Mouse (Mus musculus) bone marrow, adult 2 months (tissue): ENCODE data around the gene Scd4.
"Not testable (repeated sequence)": the region's sequence is repeated elsewhere in the genome, so short reads cannot be mapped to it uniquely, and the experiment has no call there.

Experiments used
- CTCF ChIP-seq: fragments of 200-500 bp; IDR thresholded peaks from 2 replicates; pipeline ENCODE4 v1.5.1; 2011; ENCODE audit warnings: low read length, control low read depth; ENCODE audit not compliant: control insufficient read depth, insufficient read depth
- POLR2A ChIP-seq: fragments of 200-500 bp; IDR thresholded peaks from 2 replicates; pipeline ENCODE4 v1.6.1; 2011; ENCODE audit warnings: low read depth, mild to moderate bottlenecking, control low read depth, low read length, borderline replicate concordance; ENCODE audit not compliant: control insufficient read depth

GRCm38 (mm10) chr19:44310155-44310575 is 22.7 kb upstream of the Scd4 start:
- TF ChIP-seq CTCF, POLR2A: not testable (repeated sequence)
